Mouse (Mus musculus) intestine, embryonic 14.5 days (tissue): ENCODE measurements around the gene Hipk2. TPM values are rescaled to one million over a fixed set of nuclear protein-coding genes. Genes with fewer than 3 reads are reported as not detected.
"Not testable (repeated sequence)": the region's sequence is repeated elsewhere in the genome, so short reads cannot be mapped to it uniquely, and the experiment has no call there.

Experiments used
- ATAC-seq: fragments of 200-750 bp; cut with Nextera tagmentation; replicated peaks from 2 replicates; pipeline ENCODE4 v1.8.0; 2017; ENCODE audit warnings: low read depth, moderate number of reproducible peaks, moderate TSS enrichment, moderate library complexity; ENCODE audit not compliant: low FRiP score, low TSS enrichment
- DNase-seq: peaks from one replicate; pipeline ENCODE4 v3.0.0-alpha.2; 2018; ENCODE audit warnings: low spot score
- H3K27ac ChIP-seq: fragments of 300-500 bp; sonication (generic); 2 replicates; pipeline ENCODE4 v1.5.1; 2014; ENCODE audit warnings: low read depth, mild to moderate bottlenecking, control low read depth
- H3K27me3 ChIP-seq: fragments of 300-500 bp; sonication (generic); replicated peaks from 2 replicates; pipeline ENCODE4 v1.6.1; 2014; ENCODE audit warnings: low read length, control low read depth; ENCODE audit not compliant: control insufficient read depth, insufficient read depth
- H3K36me3 ChIP-seq: fragments of 300-500 bp; sonication (generic); 2 replicates; pipeline ENCODE4 v1.6.1; 2014; ENCODE audit warnings: low read length, control low read depth; ENCODE audit not compliant: control insufficient read depth, insufficient read depth
- H3K4me1 ChIP-seq: fragments of 300-500 bp; sonication (generic); replicated peaks from 2 replicates; pipeline ENCODE4 v1.6.1; 2014; ENCODE audit warnings: low read length, control low read depth, mixed read lengths; ENCODE audit not compliant: control insufficient read depth, insufficient read depth
- H3K4me2 ChIP-seq: fragments of 300-500 bp; sonication (generic); 2 replicates; pipeline ENCODE4 v1.6.1; 2014; ENCODE audit warnings: low read length
- H3K4me3 ChIP-seq: fragments of 300-500 bp; sonication (generic); 2 replicates; pipeline ENCODE4 v1.5.1; 2014; ENCODE audit warnings: low read depth, low read length, control low read depth, mixed read lengths
- H3K9ac ChIP-seq: fragments of 300-500 bp; sonication (generic); 2 replicates; pipeline ENCODE4 v1.6.1; 2014; ENCODE audit warnings: mild to moderate bottlenecking, low read length
- H3K9me3 ChIP-seq: fragments of 300-500 bp; sonication (generic); 2 replicates; pipeline ENCODE4 v1.6.1; 2016; ENCODE audit warnings: low read length, control low read depth; ENCODE audit not compliant: control insufficient read depth
- WGBS: fragments of 180-500 bp; shearing (Covaris S2); extraction: QIAGEN DNeasy Blood & Tissue Kit; methylation state at CpG from one replicate; pipeline ENCODE4 v1.1.7; 2014; 5-methylcytosine and 5-hydroxymethylcytosine counted together
- polyA plus RNA-seq: library from polyadenylated mRNA; unstranded; fragments of >200 nt; fragmentation: Nextera tagmentation; extraction: Ambion mirVana; gene quantifications from 2 replicates; pipeline ENCODE4 v1.2.1, GENCODE M21; 2014

Gene Hipk2
- polyA plus RNA-seq, 1 experiment from 2014 or later, result 27.9 TPM

DNA sequence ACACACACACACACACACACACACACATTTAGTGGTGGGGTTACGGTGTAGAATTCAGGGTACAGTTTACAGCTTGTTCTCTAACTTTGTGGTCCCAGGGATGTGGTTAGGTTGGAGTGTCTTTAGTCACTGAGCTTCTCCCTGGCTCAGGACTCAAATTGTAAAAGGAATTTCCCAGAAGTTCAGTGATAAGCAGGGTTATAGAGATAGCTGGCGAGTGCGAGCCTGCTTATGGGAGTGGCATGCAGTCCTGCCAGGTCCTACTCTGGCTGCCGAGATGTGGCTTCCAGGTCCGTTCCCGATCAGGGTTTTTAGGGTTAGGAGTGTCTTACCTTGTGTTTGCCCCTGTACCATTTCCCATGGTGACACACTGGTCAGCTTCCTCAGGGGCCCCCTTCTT lies 199.7 kb downstream of the Hipk2 start:
- H3K27me3 ChIP-seq, result no peaks in the 10 kb centered on the region
- H3K9ac ChIP-seq, result no peak overlapping the region
- ATAC-seq (no peak), DNase-seq (no peak)
- 62% methylated on average over 6 of the region's 6 CpGs for WGBS
- H3K36me3 ChIP-seq, result no peaks in the 10 kb centered on the region
- no peaks in the 10 kb centered on the region for H3K9me3 ChIP-seq
- no peak overlapping the region for H3K4me3 ChIP-seq
- no peak overlapping the region for H3K27ac ChIP-seq
- no peaks in the 10 kb centered on the region for H3K4me1 ChIP-seq
- no peak overlapping the region for H3K4me2 ChIP-seq

DNA sequence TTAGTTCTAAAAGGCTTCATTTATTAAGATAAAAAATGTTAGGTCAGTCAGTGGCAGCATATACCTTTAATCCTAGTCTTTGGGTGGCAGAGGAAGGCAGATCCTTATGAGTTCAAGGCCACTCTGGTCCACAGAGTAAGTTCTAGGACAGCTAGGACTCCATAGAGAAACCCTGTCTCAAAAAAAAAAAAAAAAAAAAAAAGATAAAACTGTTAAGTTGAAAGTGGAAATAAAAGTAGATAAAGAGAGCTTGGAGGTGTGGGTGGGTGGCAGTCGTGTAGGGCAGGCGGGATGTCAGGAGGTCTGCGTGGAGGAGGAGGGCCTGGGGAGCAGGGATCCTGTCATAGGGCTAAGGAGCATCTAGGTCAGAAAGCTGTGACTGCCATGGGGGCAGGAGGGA lies 204.0 kb downstream of the Hipk2 start:
- no peaks in the 10 kb centered on the region for H3K9me3 ChIP-seq
- H3K9ac ChIP-seq, result no peak overlapping the region
- H3K4me2 ChIP-seq, result no peak overlapping the region
- no peak overlapping the region for H3K4me3 ChIP-seq
- no peak for DNase-seq
- ATAC-seq, result no peak
- no peaks in the 10 kb centered on the region for H3K4me1 ChIP-seq
- WGBS, result 82% methylated on average over 3 of the region's 3 CpGs
- no peak overlapping the region for H3K27ac ChIP-seq
- no peaks in the 10 kb centered on the region for H3K27me3 ChIP-seq
- H3K36me3 ChIP-seq, result no peaks in the 10 kb centered on the region

DNA sequence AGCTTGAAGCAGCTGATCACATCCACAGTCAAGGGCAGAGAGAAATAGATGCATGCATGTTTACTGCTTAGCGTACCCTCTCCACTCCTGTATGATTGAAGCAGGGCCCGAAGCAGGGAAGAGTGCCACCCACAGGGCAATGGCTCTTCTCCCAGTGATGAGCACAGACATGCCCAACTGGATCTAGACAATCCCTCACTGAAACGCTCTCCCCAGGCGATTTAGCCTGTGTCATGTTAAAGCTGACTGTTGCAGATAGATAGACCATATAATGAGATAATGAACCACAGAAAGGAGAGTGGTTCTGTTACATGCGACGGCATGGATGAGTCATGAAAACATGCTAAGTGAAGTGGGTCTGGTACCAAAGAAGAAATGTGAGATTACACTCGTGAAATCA lies 204.7 kb downstream of the Hipk2 start:
- H3K4me2 ChIP-seq, result no peak overlapping the region
- ATAC-seq (no peak), DNase-seq (no peak)
- 81% methylated on average over 7 of the region's 7 CpGs for WGBS
- H3K9ac ChIP-seq, result no peak overlapping the region
- no peaks in the 10 kb centered on the region for H3K4me1 ChIP-seq
- H3K4me3 ChIP-seq, result no peak overlapping the region
- no peaks in the 10 kb centered on the region for H3K27me3 ChIP-seq
- H3K9me3 ChIP-seq, result no peaks in the 10 kb centered on the region
- no peak overlapping the region for H3K27ac ChIP-seq
- H3K36me3 ChIP-seq, result no peaks in the 10 kb centered on the region

DNA sequence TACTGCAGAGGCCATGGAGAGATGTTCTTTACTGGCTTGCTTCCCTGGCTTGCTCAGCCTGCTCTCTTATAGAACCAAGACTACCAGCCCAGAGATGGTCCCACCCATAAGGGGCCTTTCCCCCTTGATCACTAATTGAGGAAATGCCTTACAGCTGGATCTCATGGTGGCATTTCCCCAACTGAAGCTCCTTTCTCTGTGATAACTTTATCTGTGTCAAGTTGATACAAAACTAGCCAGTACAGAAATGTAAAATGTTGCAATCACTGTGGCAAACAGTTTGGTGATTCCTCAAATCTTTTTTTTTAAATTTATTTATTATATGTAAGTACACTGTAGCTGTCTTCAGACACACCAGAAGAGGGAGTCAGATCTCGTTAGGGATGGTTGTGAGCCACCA lies 205.5 kb downstream of the Hipk2 start:
- ATAC-seq, DNase-seq, H3K9ac ChIP-seq, H3K4me1 ChIP-seq, H3K27me3 ChIP-seq, H3K4me3 ChIP-seq, H3K36me3 ChIP-seq, H3K9me3 ChIP-seq, H3K27ac ChIP-seq, H3K4me2 ChIP-seq: not testable (repeated sequence)
- WGBS, result 75% methylated on average over 1 of the region's 1 CpGs

DNA sequence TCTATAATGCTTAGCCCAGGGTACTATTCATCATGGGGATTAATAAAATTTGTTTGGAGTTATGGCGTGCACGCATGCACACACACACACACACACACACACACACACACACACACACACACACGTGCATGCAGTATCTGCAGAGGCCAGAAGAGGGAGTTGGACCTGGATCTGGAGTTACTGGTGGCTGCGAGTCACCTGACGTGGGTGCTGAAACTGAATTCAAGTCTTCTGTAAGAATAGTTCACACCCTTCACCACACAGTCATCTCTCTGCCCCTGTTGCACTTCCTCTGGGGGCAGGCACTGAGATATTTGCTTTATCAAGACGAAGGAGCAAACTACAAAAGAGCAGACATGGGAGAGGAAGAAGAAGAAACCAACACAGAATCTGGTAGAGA lies 206.4 kb downstream of the Hipk2 start:
- no peaks in the 10 kb centered on the region for H3K36me3 ChIP-seq
- H3K27me3 ChIP-seq, result no peaks in the 10 kb centered on the region
- H3K9ac ChIP-seq, result no peak overlapping the region
- no peak overlapping the region for H3K4me3 ChIP-seq
- H3K9me3 ChIP-seq, result no peaks in the 10 kb centered on the region
- ATAC-seq, result no peak
- no peak overlapping the region for H3K4me2 ChIP-seq
- no peak for DNase-seq
- H3K27ac ChIP-seq, result no peak overlapping the region
- WGBS, result 52% methylated on average over 6 of the region's 6 CpGs
- no peaks in the 10 kb centered on the region for H3K4me1 ChIP-seq

DNA sequence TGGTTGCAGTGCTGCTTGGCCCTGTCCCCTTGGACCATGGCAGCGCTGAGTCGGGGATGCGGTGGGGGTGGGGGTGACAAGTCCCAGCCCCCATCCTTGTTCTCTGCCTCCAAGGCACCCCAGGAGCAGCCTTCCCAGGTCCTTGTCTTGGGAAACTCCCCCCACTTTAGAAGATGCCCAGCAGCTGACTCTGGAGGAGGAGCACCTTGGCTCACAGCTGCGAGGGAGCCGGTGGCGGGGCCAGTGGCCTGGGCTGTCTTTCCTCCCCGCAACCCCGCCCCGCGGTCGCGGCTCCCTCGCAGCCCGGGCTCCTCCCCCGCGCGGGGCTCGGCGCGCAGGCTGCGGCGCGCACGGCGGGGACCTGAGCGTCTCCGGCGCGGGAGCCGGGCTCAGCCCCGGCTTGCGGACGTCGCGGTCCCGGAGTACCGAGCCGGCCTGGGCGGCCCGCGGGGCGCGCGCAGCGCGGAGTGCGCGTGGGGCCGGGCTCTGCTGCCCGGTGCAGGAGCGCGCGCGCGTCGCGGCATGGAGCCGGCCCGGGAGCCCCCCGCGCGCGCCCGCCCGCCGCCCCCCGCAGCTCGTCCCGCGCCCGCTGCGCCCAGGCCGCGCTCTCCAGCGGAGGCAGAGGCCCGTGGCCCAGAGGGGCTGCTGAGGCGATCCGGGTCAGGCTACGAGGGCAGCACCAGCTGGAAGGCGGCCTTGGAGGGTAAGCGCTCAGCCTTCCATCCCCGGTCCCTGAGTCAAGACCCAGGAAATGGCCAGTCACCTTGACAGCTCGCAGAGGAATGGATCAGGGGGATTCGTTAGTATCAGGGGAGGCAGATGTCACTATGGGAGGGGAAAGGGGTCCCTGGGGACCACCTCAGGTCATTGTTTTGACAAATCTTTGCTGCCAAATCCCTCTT lies 213.0 kb downstream of the Hipk2 start, which contains the start of gene Clec2l:
TSS of gene Clec2l (plus strand) at position 356 of the 902 bp plus-strand sequence.
- no peak within 1 kb of the TSS for H3K27ac ChIP-seq
- 0 out of 2 replicates have a peak, but pooled peaks cover 4% of the 10 kb centered on the region for H3K4me1 ChIP-seq
- no peaks in the 10 kb centered on the region for H3K9me3 ChIP-seq
- peak within 1 kb of the TSS; percentile 55 for H3K4me3 ChIP-seq
- H3K27me3 ChIP-seq, result peaks cover 18% of the 10 kb centered on the region
- DNase-seq (peak; percentile 62), ATAC-seq (peak; percentile 83)
- peak within 1 kb of the TSS; percentile 90 for H3K4me2 ChIP-seq
- 1% methylated on average over 51 of the region's 84 CpGs for WGBS
- H3K36me3 ChIP-seq, result no peaks in the 10 kb centered on the region
- H3K9ac ChIP-seq, result peak within 1 kb of the TSS; percentile 51

DNA sequence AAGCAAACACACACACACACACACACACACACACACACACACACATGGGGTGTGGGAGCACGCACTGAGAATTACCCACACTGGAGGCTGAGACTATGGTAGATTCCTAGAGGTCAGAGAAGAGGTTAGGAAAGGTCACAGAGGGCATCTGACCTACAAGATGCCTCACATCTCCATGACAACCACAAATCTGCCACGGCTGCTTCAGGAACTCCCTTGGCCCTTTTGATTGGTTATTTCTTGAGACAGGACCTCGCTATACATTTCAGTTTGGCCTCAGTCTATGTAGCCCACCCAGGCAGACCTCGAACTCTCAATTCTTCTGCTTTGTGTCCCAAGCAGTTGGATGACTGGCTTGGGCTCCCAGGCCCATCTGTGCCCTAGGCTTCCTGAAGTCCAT lies 214.3 kb downstream of the Hipk2 start:
- H3K27me3 ChIP-seq, result peaks cover 18% of the 10 kb centered on the region
- H3K4me1 ChIP-seq, result 0 out of 2 replicates have a peak, but pooled peaks cover 4% of the 10 kb centered on the region
- no peak overlapping the region for H3K4me2 ChIP-seq
- no peak overlapping the region for H3K4me3 ChIP-seq
- no peak overlapping the region for H3K9ac ChIP-seq
- no peaks in the 10 kb centered on the region for H3K9me3 ChIP-seq
- no peak for DNase-seq
- 58% methylated on average over 4 of the region's 4 CpGs for WGBS
- ATAC-seq, result no peak
- H3K36me3 ChIP-seq, result no peaks in the 10 kb centered on the region
- no peak overlapping the region for H3K27ac ChIP-seq

DNA sequence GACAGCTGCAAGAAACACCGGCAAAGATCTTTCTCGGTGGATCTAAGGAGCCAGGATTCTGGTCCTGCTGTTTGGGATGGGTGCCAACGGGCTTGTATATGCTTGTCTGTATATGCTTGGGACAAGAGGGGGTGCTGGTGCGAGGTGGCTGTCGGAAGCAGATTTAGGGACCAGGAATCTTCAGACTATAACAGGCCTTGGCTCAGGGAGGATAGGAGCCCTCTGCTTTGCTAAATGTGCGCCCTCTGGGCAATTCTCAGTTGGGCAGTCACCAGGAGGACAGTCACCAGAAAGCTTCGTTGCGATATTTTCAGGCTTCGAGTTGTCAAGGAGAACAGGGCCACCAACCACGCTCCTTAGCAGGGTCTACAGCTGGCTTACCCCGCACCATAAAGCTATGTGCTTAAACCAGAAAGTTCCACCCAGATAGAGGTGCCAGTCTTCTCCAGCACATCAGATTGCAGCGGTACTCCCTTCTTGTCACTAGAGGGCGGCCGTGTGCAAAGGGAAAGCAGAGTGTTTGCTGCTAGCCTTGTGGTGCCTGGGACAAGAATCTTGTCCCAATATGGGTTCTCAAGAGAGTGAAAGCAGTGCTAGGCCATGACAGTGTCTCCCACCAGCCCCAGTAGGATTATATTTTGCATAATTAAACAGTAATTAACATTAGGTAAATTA lies 225.6 kb downstream of the Hipk2 start:
- WGBS, result 37% methylated on average over 14 of the region's 14 CpGs
- ATAC-seq (no peak), DNase-seq (peak; percentile 76)
- no peaks in the 10 kb centered on the region for H3K4me1 ChIP-seq
- H3K9me3 ChIP-seq, result peaks cover 3% of the 10 kb centered on the region; the same call in 1 of the 2 replicates
- H3K4me2 ChIP-seq, result no peak overlapping the region
- no peak overlapping the region for H3K27ac ChIP-seq
- H3K36me3 ChIP-seq, result no peaks in the 10 kb centered on the region
- no peak overlapping the region for H3K9ac ChIP-seq
- H3K27me3 ChIP-seq, result no peaks in the 10 kb centered on the region
- H3K4me3 ChIP-seq, result no peak overlapping the region
